Mouse (Mus musculus) kidney, adult 11 months (tissue): Measurements from ENCODE around the gene Katna1.

Source experiments
- DNase-seq: peaks from one replicate; pipeline ENCODE4 v3.0.0; 2022

Katna1 gene

GRCm38 (mm10) chr10:7780238-7781176, 54.7 kb downstream of the Katna1 start:
- peak; percentile 85 for DNase-seq

GRCm38 (mm10) chr10:7781214-7781613, 55.4 kb downstream of the Katna1 start:
- no peak for DNase-seq

- no peak for DNase-seq
Observed at GRCm38 (mm10) chr10:7787319-7787718, 61.5 kb downstream of the Katna1 start.

DNA sequence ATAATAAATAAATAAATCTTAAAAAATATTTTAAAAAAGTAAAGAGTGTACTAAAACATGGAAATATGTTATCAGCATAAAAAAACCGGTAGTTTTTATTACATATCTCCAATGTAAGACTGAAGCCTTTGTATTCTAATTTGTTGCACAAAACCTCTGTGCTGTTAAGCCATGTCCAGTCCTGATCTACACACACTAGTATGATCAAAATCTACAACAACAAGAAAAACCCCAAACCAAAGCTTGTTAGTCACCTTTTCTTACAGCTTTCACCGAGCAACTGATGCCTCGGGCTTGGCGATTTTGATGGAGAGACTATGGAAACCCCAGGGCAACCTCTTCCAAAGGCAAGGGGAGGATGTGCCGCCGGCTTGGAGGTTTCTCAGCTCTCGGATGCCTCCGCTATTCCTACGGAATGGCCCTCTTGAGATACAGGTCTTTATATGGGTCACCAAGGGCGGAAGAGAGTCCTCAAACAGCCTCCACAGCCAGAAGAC, 66.5 kb downstream of the Katna1 start:
- DNase-seq: no peak

GRCm38 (mm10) chr10:7792751-7793385, 67.1 kb downstream of the Katna1 start, which contains the start of the genes Ginm1 and Ppil4:
TSS of gene Ginm1 (minus strand) at chr10:7792824.
TSS of gene Ppil4 (plus strand) at chr10:7792891.
- peak; percentile 81 for DNase-seq

DNA sequence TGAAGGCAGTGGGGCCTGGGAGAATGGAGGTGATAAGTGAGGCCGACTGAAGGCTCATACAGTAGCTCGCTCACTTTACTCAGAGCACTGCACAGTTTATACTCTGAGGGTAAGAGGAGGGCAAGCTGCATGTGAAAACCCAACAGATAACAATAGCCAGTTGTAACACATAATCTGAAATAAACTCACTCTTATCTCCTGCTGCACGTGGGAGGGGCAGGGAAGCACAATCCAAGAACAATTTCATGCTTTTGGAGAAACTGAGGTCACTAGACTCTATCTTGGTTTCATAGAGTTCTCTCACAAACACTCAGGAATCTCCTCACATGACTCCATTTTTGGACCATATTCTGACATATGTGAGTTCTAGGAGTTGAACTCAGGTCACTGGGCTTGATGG, 75.5 kb downstream of the Katna1 start:
- DNase-seq: no peak

DNA sequence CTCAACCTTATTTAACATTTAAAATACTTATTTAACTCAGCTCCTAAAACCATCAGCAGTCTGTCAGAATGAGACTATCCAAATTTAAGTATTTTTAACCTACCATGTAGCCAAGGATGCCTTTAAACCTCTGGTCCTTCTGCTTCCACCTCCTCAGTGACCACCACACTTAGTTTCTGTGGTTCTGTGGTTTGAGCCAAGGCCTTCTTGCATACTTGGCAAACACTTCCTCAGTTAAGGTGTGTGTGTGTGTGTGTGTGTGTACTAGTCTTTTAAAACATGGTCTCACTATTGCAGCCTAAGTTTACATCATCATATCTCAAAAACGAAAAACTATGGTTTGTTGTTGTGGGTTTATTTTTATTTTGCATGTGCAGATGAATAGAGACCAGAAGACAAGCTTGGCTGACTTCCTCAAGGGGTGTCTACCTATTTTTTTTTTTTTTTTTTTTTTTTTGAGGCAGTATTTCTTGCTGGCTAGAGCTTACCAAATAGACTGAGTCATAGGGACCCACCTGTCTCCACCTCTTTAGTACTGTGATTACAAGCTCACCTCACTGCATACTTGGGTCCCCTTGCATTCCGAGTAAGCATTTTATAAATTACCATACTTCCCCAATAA, 76.8 kb downstream of the Katna1 start:
- no peak for DNase-seq

DNA sequence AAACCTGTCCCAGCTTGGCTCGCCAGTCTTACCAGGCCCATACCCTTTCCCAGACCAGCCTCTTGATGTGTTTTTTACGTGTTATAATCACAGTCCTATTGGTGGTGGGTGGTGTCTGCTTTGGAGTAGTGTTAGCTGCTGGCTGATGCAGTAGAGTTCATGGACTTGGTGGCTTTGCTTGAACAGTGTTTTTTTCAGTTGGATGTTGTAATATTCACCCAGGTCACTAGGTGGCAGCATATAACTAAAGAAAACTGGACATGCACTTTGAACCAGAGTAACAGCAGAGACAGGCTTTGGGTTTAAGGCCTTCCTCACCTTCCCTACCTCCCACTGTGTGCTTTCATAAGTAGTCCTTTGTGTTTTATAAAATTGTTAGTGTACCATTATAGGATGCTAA, 84.1 kb downstream of the Katna1 start:
- DNase-seq: peak; percentile 37
